Mouse (Mus musculus): ENCODE measurements around the gene Usp39.

The Usp39 gene

DNA sequence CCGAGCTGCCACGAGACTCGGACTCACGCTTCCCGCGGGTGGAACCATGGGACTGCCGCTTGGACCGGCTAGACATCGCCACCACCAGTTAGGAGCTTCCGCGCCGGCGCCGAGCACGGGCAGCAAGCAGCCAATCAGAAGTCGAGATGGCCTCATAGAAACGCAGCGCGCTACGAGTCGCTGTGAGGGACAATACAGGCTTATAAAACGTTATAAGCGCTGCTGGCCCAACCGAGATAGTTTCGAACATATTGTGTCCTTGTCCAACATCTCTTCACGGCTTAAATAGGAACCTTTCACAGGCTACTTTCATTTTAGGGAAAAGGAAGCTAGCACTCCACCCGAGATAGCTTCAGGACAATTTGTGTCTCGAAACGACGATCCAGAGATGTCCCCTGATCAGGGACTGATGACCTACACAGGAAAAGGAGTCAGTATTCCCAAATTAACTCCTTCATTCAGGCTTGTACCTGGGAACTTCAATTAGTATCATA lies at the start of gene Usp39:
TSS of gene Usp39 (minus strand) at position 111 of the 494 bp plus-strand sequence.
- peak; percentile 94 to 95 for DNase-seq

- DNase-seq = no peak
Measured at GRCm38 (mm10) chr6:72392341-72392740, 47.4 kb upstream of the Usp39 start.

- peak; percentile 79 to 86 for DNase-seq
Measured at GRCm38 (mm10) chr6:72390795-72391521, 46.0 kb upstream of the Usp39 start.

DNA sequence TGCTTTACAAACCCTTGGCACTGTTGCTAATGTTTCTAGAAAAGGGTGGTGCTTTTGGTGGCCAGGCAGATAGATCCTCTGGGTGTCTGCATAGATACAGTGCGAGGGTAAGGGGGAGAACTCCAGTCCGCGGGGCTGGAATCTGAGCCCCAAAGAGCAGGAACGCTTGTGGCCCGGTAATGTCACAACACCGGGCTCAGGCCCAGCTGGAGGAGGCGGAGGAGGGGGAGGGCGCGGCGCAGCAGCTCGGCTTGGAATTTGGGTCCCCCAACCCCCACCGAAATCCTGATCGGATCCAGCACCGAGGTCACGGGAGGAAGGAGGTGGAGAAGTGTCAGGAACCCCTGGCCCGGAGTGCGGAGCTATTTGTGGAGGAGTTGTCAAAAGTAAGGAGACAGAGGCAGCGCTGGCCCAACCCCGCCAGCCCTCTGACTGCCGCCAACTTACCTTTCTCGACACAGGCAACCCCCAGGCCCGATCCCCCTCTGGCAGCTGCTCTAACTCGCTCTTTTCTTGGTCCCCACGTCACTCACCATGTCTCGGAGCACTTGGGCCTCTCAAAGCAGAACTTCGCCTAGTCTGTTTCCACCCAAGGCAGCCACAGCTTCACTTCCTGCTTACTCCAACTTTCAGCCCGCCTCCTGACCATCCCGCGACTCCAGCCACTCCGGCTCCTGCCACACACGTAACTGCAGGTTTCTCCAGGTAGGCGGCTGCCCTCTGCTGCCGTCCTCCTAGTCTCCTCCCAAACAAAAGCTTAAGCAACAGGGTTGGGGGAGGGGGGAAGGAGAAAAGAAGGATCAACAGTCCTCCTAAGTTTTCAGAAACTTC lies 45.2 kb upstream of the Usp39 start, which contains the start of gene Vamp8:
TSS of gene Vamp8 (minus strand) at position 763 of the 831 bp plus-strand sequence.
- peak; percentile 92 to 95 for DNase-seq

GRCm38 (mm10) chr6:72389471-72389940 lies 44.5 kb upstream of the Usp39 start:
- DNase-seq = no peak

DNA sequence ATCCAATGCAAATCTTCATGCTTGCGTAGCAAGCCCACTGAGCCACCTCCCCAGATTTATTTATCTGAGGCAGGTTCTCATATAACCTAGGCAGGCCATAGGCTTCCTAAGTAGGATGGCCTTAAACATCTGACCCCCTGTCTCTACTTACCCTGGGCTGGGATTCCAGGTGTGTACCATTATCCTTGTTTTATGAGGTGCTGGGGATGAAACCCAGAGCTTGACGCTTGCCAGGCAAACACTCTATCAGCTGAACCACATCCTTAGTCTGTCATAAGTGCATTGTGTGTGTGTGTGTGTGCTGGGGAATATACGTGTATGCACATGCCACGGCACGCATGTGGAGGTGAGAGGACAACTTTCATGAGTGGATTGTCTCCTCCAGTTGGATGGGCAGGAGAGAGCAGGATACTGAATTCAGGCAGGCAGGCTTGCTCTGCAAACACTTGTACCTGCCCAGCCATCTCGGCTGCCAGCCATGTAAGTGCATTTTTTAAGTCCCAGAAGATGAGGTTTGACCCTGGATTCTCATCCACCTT lies 43.9 kb upstream of the Usp39 start:
- no peak for DNase-seq

DNA sequence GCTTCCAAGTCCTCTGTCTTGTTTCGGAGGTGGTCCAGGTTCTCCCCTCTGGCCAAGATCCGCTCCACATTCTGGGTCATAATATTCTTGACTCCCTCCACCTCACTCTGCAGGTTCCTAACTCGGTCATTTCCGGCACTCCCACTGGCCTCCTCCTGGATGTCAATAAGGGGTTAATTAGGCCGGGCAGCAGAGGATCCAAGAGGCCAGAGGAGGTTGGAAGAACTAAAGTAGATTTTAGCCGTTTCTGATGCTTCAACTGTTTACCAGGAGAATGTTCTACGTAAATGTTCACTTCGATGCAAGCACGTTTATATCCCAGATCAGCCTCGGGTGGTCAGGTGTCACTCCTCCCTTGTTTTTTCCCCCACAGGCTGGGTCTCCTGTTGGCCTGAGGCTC lies 43.3 kb upstream of the Usp39 start:
- no peak for DNase-seq

GRCm38 (mm10) chr6:72387816-72388215 lies 42.8 kb upstream of the Usp39 start:
- no peak for DNase-seq

GRCm38 (mm10) chr6:72386561-72386960 lies 41.6 kb upstream of the Usp39 start:
- no peak for DNase-seq

DNA sequence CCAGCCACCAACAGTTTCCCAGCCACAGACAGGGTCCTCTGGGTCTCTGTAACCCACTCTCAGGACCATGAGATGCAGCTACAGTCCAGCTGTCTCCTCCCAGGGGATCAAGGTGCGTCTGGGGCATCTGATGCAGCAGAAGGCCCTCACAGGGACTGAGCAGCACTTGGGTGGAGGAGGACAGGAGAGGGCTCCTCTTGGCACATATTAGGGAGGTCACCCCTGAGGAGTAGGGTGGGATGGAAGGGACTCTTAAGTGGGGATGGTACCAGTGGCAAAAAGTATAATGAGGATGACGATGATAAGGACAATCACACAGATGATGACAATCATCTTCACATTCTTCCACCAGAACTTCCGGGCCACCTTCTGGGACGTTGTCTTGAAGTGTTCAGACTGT lies 40.3 kb upstream of the Usp39 start:
- DNase-seq = no peak

- DNase-seq = no peak
Measured at GRCm38 (mm10) chr6:72383952-72384351, 39.0 kb upstream of the Usp39 start.

GRCm38 (mm10) chr6:72383142-72383820 lies 38.3 kb upstream of the Usp39 start:
- no peak for DNase-seq

DNA sequence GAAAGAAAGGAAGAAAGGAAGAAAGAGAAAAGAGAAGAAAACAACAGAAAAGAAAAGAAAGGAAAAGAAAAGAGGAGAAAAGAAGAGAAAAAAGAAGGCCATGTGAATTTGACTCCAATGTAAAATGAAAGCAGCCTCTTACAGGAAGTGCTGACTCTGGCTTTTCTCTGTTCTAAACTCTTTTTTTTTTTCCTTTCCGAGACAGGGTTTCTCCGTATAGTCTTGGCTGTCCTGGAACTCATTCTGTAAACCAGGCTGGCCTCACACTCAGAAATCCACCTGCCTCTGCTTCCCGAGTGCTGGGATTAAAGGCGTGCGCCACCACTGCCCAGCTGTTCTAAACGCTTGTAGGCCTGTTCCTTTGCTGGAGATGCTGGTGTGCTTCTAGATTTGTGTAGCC lies 37.5 kb upstream of the Usp39 start:
- no peak for DNase-seq

DNA sequence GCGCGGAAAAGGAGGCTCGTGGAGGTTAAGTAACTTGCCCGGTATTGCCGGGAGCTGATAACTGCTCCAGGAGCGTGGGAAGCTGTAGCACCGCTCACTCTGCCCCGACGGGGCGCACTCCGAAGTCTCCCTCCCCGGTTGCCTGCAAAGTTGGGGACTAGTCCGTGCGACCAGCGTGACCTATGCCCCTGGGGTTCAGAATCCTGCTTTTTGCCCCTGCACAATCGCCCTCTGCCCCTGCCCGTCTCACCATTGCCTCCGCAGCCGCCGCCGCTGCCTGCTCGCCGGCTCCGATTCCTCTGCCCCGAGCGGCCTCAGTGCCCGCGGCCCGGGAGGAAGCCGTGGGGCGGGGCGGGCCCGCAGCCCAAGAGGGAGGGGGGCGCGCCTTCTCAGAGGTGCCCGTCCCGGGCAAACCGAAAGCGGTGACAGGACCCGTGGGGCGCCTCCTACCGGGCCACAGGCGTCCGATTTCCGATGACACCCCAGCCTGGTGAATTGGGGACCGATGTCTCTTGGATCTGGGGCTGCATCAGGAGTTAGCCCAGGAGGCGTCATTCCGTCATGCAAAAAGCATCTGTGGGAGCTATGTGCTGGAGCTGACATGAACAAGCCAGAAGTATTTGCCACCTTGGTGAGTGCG lies 35.3 kb upstream of the Usp39 start, which contains the start of gene Vamp5:
TSS of gene Vamp5 (minus strand) at position 338 of the 640 bp plus-strand sequence.
- peak; percentile 91 to 94 for DNase-seq

DNA sequence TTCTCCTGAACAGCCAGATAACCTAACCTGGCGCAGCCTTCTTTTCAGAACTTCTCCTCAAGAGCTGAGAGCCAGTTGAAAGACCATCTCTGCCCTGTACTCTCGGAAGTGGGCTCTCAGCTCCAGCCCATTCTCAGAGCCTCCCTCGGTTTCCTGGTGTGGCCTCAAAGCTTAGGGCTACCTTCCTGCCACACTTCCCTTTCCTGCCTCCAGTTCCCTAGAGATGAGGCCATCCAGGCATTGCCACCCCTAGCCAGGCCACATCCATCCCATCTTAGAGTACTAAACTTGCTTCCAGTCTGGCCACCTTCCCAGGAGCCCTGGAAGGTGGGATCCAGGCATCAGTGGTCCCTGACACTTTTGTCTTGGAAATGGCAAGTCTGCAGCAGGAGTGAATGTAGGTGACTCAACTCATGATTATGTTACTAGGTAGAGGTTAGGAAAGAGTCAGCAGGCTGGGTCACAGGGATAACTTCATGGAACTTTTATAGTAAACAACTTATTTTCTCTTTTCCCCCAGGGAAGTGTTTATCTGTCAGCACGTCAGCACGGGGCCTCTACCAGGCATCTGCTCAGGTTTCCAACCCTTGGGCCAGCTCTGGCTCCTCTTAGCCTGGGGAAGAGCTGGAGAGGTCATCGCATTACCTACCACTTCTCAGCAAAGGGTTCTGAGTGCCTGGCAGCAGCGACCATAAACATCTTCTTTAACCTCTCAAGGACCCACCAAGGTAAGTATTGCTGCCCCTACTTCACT lies 34.6 kb upstream of the Usp39 start:
- no peak for DNase-seq

DNA sequence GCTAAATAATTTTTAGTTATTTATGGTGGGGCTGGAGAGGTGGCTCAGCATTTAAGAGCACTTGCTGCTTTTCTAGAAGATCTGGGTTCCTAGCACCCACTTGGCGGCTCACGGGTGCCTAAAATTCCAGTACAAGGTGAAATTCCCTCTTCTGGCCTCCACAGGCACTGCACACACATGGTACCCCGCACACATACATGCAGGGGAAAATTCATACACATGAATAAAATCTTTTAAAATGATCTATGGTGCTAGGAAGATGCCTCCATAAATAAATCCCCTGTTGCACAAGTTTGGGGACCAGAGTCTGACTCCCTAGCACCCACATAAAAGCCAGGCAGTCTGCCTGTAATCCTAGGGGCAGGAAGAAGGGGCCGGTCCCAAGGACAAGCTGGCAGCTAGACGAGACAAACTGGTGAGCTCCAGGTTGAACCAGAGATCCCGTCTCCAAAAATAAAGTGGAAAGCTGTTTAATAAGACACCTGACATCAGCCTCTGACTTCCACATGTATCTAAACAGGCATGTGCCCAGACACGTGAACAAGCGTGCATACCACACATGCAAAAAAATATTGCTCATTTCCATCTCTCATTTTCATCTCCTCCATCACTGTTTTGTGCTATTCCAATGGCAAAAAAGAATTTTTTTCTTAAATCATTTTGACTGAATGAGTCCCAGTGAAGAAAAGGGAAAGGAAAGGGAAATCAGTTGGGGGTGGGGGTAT lies 33.7 kb upstream of the Usp39 start:
- no peak for DNase-seq

- no peak for DNase-seq
Measured at GRCm38 (mm10) chr6:72374820-72375563, 30.0 kb upstream of the Usp39 start.

DNA sequence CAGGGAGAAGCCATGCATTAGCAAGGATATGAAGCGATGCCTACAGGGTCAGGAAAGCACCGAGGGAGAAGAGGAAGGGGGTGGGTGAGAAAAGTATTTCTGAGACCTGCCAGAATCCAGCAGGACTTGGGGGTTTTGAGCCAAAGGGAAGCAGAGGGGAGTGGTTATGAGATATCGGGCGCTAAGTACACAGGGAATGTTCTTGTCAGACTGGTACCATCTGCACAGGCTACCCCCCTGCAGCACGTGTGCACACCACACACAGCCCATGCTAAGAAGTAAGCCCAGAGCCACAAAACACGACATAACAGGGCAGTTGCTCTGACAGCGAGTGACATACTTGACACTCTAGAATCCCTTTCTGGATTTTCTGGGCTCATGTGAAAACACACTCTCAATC lies 29.2 kb upstream of the Usp39 start:
- DNase-seq = no peak

DNA sequence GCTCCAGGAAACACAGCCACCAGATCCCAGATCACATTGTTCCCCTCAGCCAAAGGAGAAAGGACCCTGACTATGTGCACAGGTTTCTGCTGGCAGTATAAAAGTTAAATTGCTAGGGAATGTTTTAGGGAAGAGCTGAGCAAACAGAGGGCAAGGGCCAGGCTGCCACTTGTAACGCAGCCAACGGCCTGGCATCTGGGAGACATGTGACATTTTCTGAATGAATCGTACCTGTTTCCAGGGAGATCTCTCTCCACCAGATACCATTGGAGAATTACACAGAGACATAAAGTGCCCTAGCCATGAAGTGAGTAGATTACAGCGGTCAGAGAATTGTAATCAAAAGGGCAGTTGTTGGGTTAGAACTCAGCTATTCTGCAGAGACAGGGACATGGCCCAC lies 28.2 kb upstream of the Usp39 start:
- DNase-seq = peak; percentile 62 to 74

DNA sequence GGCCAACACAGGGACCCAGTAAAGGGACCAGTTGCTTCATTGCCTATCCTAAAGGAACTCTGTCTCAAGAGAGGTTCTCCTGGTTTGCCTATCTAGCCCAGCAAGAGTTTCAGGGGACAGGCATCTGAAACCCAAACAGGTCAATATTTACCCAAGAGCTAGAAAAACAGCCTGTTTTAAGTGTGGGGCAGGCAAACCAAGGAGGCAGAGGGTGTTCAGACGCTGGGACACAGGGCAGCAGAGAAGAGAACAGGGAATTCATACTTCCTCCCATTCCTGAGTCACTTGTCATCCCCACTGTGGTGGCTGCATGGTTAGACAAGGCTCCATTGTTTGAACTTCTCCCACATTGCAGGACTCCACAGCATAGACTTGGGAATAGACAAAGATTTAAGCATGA lies 26.6 kb upstream of the Usp39 start:
- peak in 1 of 2 experiments; percentile 53 for DNase-seq
